Mouse (Mus musculus) 3T3-L1 (cell line): ENCODE results near the gene Dhh.

ENCODE experiments used
- DNase-seq: peaks from one replicate; pipeline ENCODE4 v3.0.0-alpha.2; 2015; ENCODE audit warnings: low read depth, low spot score

The Dhh gene

GRCm38 (mm10) chr15:98871916-98872888, 26.1 kb downstream of the Dhh start:
- DNase-seq: peak; percentile 97

- peak; percentile 48 for DNase-seq
Observed at GRCm38 (mm10) chr15:98871070-98871915, 27.0 kb downstream of the Dhh start, which contains the start of gene Kmt2d. TSS of gene Kmt2d (minus strand) at chr15:98871204.

- DNase-seq: peak; percentile 47
Observed at GRCm38 (mm10) chr15:98870179-98871069, 27.9 kb downstream of the Dhh start.

DNA sequence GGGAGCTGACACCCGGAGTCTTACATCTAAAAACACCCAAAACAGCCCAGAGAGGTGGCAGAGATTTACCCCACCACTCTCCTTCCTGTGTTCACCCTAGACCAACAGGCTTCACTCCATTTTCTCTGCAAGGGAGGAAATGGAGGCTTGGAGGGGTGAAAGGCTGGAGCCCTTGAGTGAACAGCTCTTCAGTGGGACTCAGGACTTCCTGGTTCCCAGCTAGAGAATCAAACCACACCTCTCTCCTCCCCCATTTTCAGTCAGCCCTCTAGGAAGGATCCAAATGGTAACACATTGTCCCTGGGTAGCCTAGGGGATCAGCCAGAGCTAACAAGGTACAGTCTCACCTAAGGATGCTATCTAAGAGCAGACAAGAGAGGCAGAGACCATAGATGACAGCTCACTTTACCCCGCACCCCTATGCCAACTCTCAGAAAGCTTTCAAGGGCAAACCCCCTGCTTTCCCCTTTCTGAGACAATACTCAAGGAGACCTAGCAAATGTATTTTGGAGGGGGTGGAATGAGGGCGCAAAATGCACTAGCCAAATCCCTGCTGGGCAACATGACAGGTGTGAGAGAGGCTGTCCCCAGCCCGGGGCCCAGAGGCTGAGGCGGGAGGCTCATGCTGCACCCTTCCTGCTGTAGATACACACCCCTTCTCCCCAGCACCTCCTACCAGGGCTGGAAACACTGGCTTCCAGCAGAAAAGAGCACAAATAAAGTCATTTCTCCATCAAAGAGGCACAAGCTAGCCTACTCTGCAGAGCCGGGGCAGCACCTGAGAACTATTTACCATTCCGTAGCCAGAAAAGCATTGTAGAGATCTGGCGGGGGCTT, 28.8 kb downstream of the Dhh start:
- DNase-seq: peak; percentile 50

- no peak for DNase-seq
Observed at GRCm38 (mm10) chr15:98868346-98869063, 29.8 kb downstream of the Dhh start.

DNA sequence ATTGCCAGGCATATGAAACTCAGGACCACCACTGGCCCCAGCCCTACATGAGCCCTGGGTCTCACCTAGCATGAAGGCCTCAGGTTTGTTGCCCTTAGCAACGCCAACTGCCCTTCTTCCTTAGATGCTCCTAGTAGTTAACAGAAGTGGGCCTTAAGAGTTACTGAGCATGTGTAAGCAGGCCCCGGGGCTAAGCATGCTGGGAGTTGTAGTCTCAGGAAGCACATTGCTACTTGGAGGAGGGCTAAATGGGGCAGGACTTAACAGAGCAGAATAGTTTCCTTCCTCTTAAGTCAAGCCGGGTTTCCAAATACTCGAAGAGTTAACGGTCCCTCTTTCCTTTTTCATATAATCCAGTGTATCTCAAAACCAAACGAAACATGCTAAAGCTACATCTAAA, 31.0 kb downstream of the Dhh start:
- peak; percentile 70 for DNase-seq

GRCm38 (mm10) chr15:98866501-98866900, 31.8 kb downstream of the Dhh start:
- no peak for DNase-seq

- DNase-seq: no peak
Observed at GRCm38 (mm10) chr15:98865771-98866170, 32.6 kb downstream of the Dhh start.

GRCm38 (mm10) chr15:98864951-98865350, 33.4 kb downstream of the Dhh start:
- no peak for DNase-seq

- no peak for DNase-seq
Observed at GRCm38 (mm10) chr15:98863451-98863958, 34.8 kb downstream of the Dhh start.

GRCm38 (mm10) chr15:98861701-98862410, 36.5 kb downstream of the Dhh start:
- no peak for DNase-seq

DNA sequence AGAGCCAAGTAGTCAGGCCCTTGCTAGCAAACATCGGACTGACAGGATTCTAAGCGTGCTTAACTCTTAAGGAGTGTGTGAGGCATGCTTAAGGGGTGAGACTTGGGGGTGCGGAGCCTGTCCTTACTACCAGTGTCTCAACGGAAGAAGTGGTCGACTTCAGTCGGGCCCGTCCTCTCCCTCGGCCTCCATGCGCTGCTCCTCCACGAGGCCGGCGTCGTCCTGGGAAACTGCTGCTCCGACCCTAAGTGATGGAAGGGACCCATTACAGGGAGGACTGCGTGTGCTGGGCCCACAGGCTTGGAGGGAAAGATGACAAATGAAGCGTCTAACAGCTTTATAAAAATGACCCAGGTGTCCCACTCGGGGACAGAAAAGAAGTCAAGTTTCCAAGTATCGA, 37.4 kb downstream of the Dhh start:
- DNase-seq: no peak

- no peak for DNase-seq
Observed at GRCm38 (mm10) chr15:98859319-98860043, 38.9 kb downstream of the Dhh start.

GRCm38 (mm10) chr15:98854214-98854613, 44.1 kb downstream of the Dhh start:
- DNase-seq: no peak

DNA sequence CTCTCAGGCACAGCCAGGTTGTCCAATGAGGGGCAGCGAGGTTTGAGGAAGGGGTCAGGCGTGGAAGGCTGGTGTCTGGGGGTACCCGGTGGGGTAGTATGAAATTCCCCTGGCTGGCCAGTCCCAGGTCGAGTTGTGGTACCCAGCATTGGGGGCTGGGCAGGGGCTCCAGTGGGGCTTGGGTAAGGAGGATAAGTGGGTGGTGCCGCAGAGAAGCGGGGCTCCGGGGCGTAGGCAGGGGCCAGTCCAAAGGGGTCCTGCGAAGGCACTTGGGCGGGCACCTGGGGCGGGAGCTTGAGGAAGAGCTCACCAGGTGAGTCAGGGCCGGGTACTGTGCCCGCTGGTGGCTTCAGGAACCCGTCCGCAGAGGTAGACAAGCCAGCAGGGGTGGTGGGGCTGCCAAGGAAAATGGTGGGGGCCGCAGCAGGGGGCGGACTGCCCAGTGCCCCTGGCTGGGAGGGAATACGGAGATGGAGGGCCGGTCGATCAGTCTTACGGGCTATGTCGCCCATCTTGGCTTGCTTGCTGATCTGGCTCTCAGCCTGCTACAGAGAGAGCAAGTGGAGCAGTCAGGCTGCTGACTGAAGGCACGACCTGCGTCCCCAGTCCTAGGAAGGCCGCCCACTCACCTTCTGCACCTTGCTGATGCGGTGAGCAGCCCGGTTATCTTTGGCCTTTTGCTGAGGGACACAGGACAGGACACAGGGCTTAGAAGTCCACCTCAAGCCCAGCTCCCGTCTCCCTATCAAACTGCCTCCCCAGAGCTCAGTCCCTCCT, 45.0 kb downstream of the Dhh start:
- no peak for DNase-seq

DNA sequence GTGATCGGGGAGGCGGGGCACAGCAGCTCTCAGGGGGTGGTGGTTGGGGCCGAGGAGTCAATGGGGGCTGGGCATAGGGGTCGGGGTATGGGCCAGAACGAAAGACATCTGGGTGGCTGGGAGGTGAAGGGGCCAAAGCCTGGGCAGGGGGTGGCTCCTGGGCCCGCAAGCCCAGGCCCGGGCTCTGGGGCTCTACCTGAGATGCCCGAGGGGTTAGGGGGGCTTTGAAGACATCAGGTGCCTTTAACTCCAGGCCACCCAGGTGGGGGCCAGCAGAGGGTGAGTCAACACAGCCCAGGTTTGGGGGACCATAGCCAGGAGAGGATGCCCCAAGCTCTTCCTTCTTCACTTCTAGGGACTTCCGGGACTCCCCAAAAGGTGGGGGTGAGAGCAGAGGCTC, 45.6 kb downstream of the Dhh start:
- DNase-seq: no peak

DNA sequence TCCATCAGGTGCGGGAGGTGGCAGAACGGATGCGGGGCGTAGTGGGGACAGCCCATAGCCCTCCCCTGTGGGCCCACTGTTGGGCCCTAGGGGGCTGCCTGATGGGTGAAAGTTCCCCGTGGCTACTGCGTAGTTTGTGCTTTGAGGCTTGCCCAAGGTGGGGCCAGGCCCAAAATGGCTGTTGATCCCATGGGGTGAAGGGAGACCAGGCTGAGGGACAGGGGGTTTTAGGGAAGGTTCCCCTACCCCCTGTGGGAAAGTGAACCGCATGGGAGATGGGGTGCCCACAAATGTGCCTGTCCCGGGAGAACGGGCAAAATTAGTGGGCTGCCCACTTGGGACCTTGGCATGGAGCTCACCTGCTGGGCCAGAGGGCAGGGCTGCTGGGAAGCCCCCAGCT, 46.3 kb downstream of the Dhh start:
- DNase-seq: no peak
